8 mouse cellular contexts compared by ENCODE assay signal in the genomic region with DNA sequence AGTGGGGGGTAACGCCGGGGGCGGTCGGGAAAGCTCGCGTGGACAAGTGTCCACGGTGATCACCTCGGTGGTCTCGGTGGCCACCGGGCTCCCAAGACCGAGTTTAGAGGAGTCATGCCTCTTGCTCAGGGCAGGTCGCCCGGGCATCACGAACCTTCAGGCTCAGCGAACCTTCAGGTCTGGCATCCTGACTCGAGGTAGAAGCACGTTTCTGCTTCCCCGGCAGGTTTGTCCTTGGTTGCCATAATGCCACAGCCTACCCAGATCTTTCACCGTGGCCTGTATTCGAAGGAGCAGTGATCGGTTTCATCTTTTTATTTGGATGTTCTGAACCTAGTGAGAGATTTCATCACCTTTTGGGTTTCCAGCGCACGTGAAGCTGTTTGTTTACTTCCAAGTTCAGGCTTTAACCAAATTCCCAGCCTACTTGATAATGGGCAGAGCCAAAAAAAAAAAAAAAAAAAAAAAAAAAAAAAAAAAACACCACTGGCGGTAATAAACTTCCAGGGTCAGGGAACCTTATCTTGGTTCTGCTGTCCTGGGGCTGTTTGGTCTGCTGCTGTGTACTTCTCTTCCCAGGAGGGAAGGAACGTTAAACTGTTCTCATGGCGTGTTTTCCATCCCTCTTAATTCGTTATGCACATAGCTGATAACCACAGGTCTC. TPM values are rescaled to one million over a fixed set of nuclear protein-coding genes. Genes with fewer than 3 reads are reported as not detected.
A peak's percentile ranks its signal among the peaks of the same experiment; 100 is the strongest.
DNase-seq lines count a peak whose midpoint lies in the region; ATAC-seq and TF ChIP-seq lines count a peak whose summit lies in the region.

No protein-coding gene starts in this region.

- TF ChIP-seq CTCF in C2C12 (IDR thresholded peaks at IDR 0.05; ENCODE audit: control insufficient read depth, insufficient read depth, insufficient read length) = no peak
- no peak for TF ChIP-seq CTCF in brain, embryonic 14.5 days (IDR thresholded peaks at IDR 0.05; ENCODE audit: borderline replicate concordance, extremely low read depth, insufficient read depth, insufficient read length)
- TF ChIP-seq CTCF in liver, postnatal 0 days (IDR thresholded peaks at IDR 0.05; ENCODE audit: low read depth) = no peak

- peaks cover 8% of the 10 kb centered on the region for H3K4me1 ChIP-seq in heart, embryonic 11.5 days (ENCODE audit: control insufficient read depth, insufficient read depth, low read length)
- H3K4me1 ChIP-seq in hindbrain, embryonic 12.5 days = peaks cover 7% of the 10 kb centered on the region
- peaks cover 17% of the 10 kb centered on the region for H3K4me1 ChIP-seq in liver, postnatal 0 days (ENCODE audit: insufficient read depth)

- no peaks in the 10 kb centered on the region for H3K9me3 ChIP-seq in heart, embryonic 11.5 days (replicated peaks; ENCODE audit: control insufficient read depth, low read length)
- no peaks in the 10 kb centered on the region for H3K9me3 ChIP-seq in hindbrain, embryonic 12.5 days (replicated peaks)
- no peaks in the 10 kb centered on the region for H3K9me3 ChIP-seq in liver, postnatal 0 days (ENCODE audit: low read length)

- peak overlapping the region; percentile 85 for H3K9ac ChIP-seq in heart, embryonic 11.5 days (ENCODE audit: low read depth, low read length)
- H3K9ac ChIP-seq in hindbrain, embryonic 12.5 days = peak overlapping the region; percentile 74
- H3K9ac ChIP-seq in liver, postnatal 0 days (replicated peaks) = peak overlapping the region; percentile 86

- ATAC-seq in heart, embryonic 11.5 days (replicated peaks; ENCODE audit: insufficient number of reproducible peaks, low FRiP score, low TSS enrichment) = no peak
- no peak for ATAC-seq in hindbrain, embryonic 12.5 days (ENCODE audit: low FRiP score)
- ATAC-seq in liver, postnatal 0 days = no peak

- H3K79me2 ChIP-seq in C2C12 (ENCODE audit: control insufficient read depth, insufficient read depth) = no peaks in the 10 kb centered on the region

- no peaks in the 10 kb centered on the region for H3K36me3 ChIP-seq in heart, embryonic 11.5 days (ENCODE audit: control insufficient read depth, insufficient read depth, low read length)
- no peaks in the 10 kb centered on the region for H3K36me3 ChIP-seq in C2C12 (ENCODE audit: control insufficient read depth, insufficient read depth)
- H3K36me3 ChIP-seq in hindbrain, embryonic 12.5 days = no peaks in the 10 kb centered on the region
- H3K36me3 ChIP-seq in liver, postnatal 0 days (replicated peaks; ENCODE audit: insufficient read depth, low read length) = no peaks in the 10 kb centered on the region

- peak overlapping the region; percentile 94 for H3ac ChIP-seq in C2C12 (ENCODE audit: control insufficient read depth, insufficient read length, low read depth)

- TF ChIP-seq POLR2A in brain, embryonic 14.5 days (IDR thresholded peaks at IDR 0.05; ENCODE audit: borderline replicate concordance, extremely low read depth, insufficient read depth, insufficient read length, poor library complexity, severe bottlenecking) = no peak

- under 1% methylated on average over 27 of the region's 27 CpGs for WGBS in heart, embryonic 11.5 days (ENCODE audit: insufficient replicate concordance)
- 1% methylated on average over 27 of the region's 27 CpGs for WGBS in hindbrain, embryonic 12.5 days
- WGBS in liver, postnatal 0 days (ENCODE audit: insufficient replicate concordance) = under 1% methylated on average over 27 of the region's 27 CpGs

- H3K27me3 ChIP-seq in heart, embryonic 11.5 days (ENCODE audit: control insufficient read depth, insufficient read depth, low read length) = no peaks in the 10 kb centered on the region
- H3K27me3 ChIP-seq in C2C12 (ENCODE audit: control insufficient read depth, insufficient read depth, insufficient read length) = peaks cover 3% of the 10 kb centered on the region
- no peaks in the 10 kb centered on the region for H3K27me3 ChIP-seq in hindbrain, embryonic 12.5 days
- no peaks in the 10 kb centered on the region for H3K27me3 ChIP-seq in liver, postnatal 0 days (ENCODE audit: insufficient read depth, low read length)

- no peaks in the 10 kb centered on the region for H3K79me3 ChIP-seq in C2C12 (ENCODE audit: low read depth)

- no peak for DNase-seq in heart, postnatal 4 days
- DNase-seq in brain, embryonic 14.5 days (ENCODE audit: low read depth) = peak; percentile 56
- DNase-seq in liver, postnatal 0 days = no peak
- peak; percentile 57 for DNase-seq in yolk sac, embryonic 10.5 days (ENCODE audit: low spot score)
- no peak for DNase-seq in cerebellum, adult 8-10 months

- no peak for TF ChIP-seq EP300 in liver, postnatal 0 days (IDR thresholded peaks at IDR 0.05; ENCODE audit: low read depth)

- H3K4me2 ChIP-seq in heart, embryonic 11.5 days = peak overlapping the region; percentile 62
- H3K4me2 ChIP-seq in hindbrain, embryonic 12.5 days (replicated peaks) = peak overlapping the region; percentile 64
- H3K4me2 ChIP-seq in liver, postnatal 0 days (ENCODE audit: low read depth, low read length) = peak overlapping the region; percentile 79

- peak overlapping the region; percentile 86 for H3K4me3 ChIP-seq in heart, embryonic 11.5 days (ENCODE audit: low read depth, low read length)
- peak overlapping the region; percentile 53 for H3K4me3 ChIP-seq in C2C12 (ENCODE audit: insufficient read depth, poor library complexity, severe bottlenecking)
- H3K4me3 ChIP-seq in hindbrain, embryonic 12.5 days = peak overlapping the region; percentile 79
- H3K4me3 ChIP-seq in liver, postnatal 0 days (ENCODE audit: low read depth, low read length) = peak overlapping the region; percentile 81

- peak overlapping the region; percentile 92 for H3K27ac ChIP-seq in heart, embryonic 11.5 days (ENCODE audit: low read depth, low read length)
- H3K27ac ChIP-seq in hindbrain, embryonic 12.5 days = peak overlapping the region; percentile 89; the same call in 1 of the 2 replicates
- peak overlapping the region; percentile 91 for H3K27ac ChIP-seq in liver, postnatal 0 days (ENCODE audit: low read depth)

TF ChIP-seq in C2C12, 6 proteins besides CTCF, POLR2A, EP300 and RAD21:
- TF ChIP-seq CEBPB (IDR thresholded peaks at IDR 0.05; ENCODE audit: low read depth) (no peak), MYOD1 (IDR thresholded peaks at IDR 0.05; ENCODE audit: control insufficient read depth, insufficient read length, low read depth) (no peak), MAX (IDR thresholded peaks at IDR 0.05) (no peak), FOSL1 (IDR thresholded peaks at IDR 0.05; ENCODE audit: insufficient read depth, low read length, poor library complexity, severe bottlenecking) (no peak), USF1 (IDR thresholded peaks at IDR 0.05; ENCODE audit: low read depth) (no peak), MYOG (IDR thresholded peaks at IDR 0.05; ENCODE audit: control insufficient read depth, extremely low read depth, insufficient read length) (no peak)

RNA-seq across cellular contexts. Expression of a gene that starts 0.8 kb away (rescaled TPM):
- 8.7 and 12.9 TPM in 2 replicates for polyA plus RNA-seq in heart, embryonic 11.5 days (2014; fragmentation: Nextera tagmentation; extraction: Ambion mirVana)
- total RNA-seq in heart, postnatal 4 days (2021) = 10 to 100 TPM; 17.4 to 18.5 TPM
- polyA plus RNA-seq in C2C12 (2012; fragmentation: generic; extraction: Trizol) = 4.2 TPM
- polyA plus RNA-seq in brain, embryonic 14.5 days (2012; rRNA removed) = 17.3 and 24.5 TPM in 2 replicates
- 20.0 and 21.5 TPM in 2 replicates for polyA plus RNA-seq in hindbrain, embryonic 12.5 days (2016; fragmentation: Nextera tagmentation; extraction: Ambion mirVana)
- 3.8 and 3.9 TPM in 2 replicates for polyA plus RNA-seq in liver, postnatal 0 days (2015; fragmentation: Nextera tagmentation; extraction: Ambion mirVana)

RNA-seq across cellular contexts. Expression of a gene that starts 23.3 kb away (rescaled TPM):
- not detected in 2 replicates for polyA plus RNA-seq in heart, embryonic 11.5 days (2014; fragmentation: Nextera tagmentation; extraction: Ambion mirVana)
- total RNA-seq in heart, postnatal 4 days (2021) = not detected
- polyA plus RNA-seq in C2C12 (2012; fragmentation: generic; extraction: Trizol) = not detected
- polyA plus RNA-seq in brain, embryonic 14.5 days (2012; rRNA removed) = not detected in 2 replicates
- not detected in 2 replicates for polyA plus RNA-seq in hindbrain, embryonic 12.5 days (2016; fragmentation: Nextera tagmentation; extraction: Ambion mirVana)
- polyA plus RNA-seq in liver, postnatal 0 days (2015; fragmentation: Nextera tagmentation; extraction: Ambion mirVana) = not detected in 2 replicates

RNA-seq across cellular contexts. Expression of a gene that starts 30.2 kb away (rescaled TPM):
- polyA plus RNA-seq in heart, embryonic 11.5 days (2014; fragmentation: Nextera tagmentation; extraction: Ambion mirVana) = 1.9 and 3.7 TPM in 2 replicates
- under 1 TPM; 0.55 to 0.68 TPM for total RNA-seq in heart, postnatal 4 days (2021)
- polyA plus RNA-seq in C2C12 (2012; fragmentation: generic; extraction: Trizol) = not detected
- 35.0 and 39.5 TPM in 2 replicates for polyA plus RNA-seq in brain, embryonic 14.5 days (2012; rRNA removed)
- polyA plus RNA-seq in hindbrain, embryonic 12.5 days (2016; fragmentation: Nextera tagmentation; extraction: Ambion mirVana) = 38.0 and 41.4 TPM in 2 replicates
- polyA plus RNA-seq in liver, postnatal 0 days (2015; fragmentation: Nextera tagmentation; extraction: Ambion mirVana) = 304 and 314 TPM in 2 replicates

Comparison
In these comparisons a context has a peak if more than half of its experiments do, and no peak if none do; other contexts are left out.
1. DNase-seq: peak in brain, embryonic 14.5 days (single experiment) and yolk sac, embryonic 10.5 days (single experiment); none in heart, postnatal 4 days (single experiment), liver, postnatal 0 days (single experiment) and cerebellum, adult 8-10 months (single experiment).
2. Peak in every context shown above with its lines, with median percentiles within 50 percentile points of each other: H3K27ac ChIP-seq, H3K4me2 ChIP-seq, H3K4me3 ChIP-seq and H3K9ac ChIP-seq.